Mouse (Mus musculus) limb, embryonic 14.5 days (tissue): ENCODE results near the gene Bbs4. TPM values are rescaled to one million over a fixed set of nuclear protein-coding genes. Genes with fewer than 3 reads are reported as not detected.

Experiments used
- ATAC-seq: fragments of 200-750 bp; cut with Nextera tagmentation; 2 replicates; pipeline ENCODE4 v1.8.0; 2017; ENCODE audit warnings: low read depth, moderate number of reproducible peaks, moderate TSS enrichment; ENCODE audit not compliant: low FRiP score
- DNase-seq: peaks from one replicate; pipeline ENCODE4 v3.0.0-alpha.2; 2015; ENCODE audit warnings: low spot score
- H3K27ac ChIP-seq: fragments of 300-500 bp; sonication (generic); replicated peaks from 2 replicates; pipeline ENCODE4 v1.5.1; 2014; ENCODE audit warnings: low read depth, mild to moderate bottlenecking, low read length, moderate library complexity, mixed read lengths
- H3K27me3 ChIP-seq: fragments of 300-500 bp; sonication (generic); 2 replicates; pipeline ENCODE4 v1.6.1; 2014; ENCODE audit warnings: low read length, mixed read lengths; ENCODE audit not compliant: control insufficient read depth, insufficient read depth
- H3K36me3 ChIP-seq: fragments of 300-500 bp; sonication (generic); 2 replicates; pipeline ENCODE4 v1.6.1; 2014; ENCODE audit warnings: mild to moderate bottlenecking, low read length, moderate library complexity, mixed read lengths; ENCODE audit not compliant: control insufficient read depth, insufficient read depth
- H3K4me1 ChIP-seq: fragments of 300-500 bp; sonication (generic); 2 replicates; pipeline ENCODE4 v1.6.1; 2014; ENCODE audit warnings: antibody characterized with exemption, low read length, mixed read lengths; ENCODE audit not compliant: control insufficient read depth, insufficient read depth
- H3K4me2 ChIP-seq: fragments of 300-500 bp; sonication (generic); replicated peaks from 2 replicates; pipeline ENCODE4 v1.6.1; 2014; ENCODE audit warnings: low read depth, mild to moderate bottlenecking, low read length, moderate library complexity; ENCODE audit not compliant: severe bottlenecking
- H3K4me3 ChIP-seq: fragments of 300-500 bp; sonication (generic); replicated peaks from 2 replicates; pipeline ENCODE4 v1.5.1; 2014; ENCODE audit warnings: low read length
- H3K9ac ChIP-seq: fragments of 300-500 bp; sonication (generic); 2 replicates; pipeline ENCODE4 v1.6.1; 2014; ENCODE audit warnings: mild to moderate bottlenecking, low read depth, low read length, moderate library complexity; ENCODE audit not compliant: severe bottlenecking
- H3K9me3 ChIP-seq: fragments of 300-500 bp; sonication (generic); 2 replicates; pipeline ENCODE4 v1.6.1; 2016; ENCODE audit warnings: low read length; ENCODE audit not compliant: control insufficient read depth
- POLR2A ChIP-seq: fragments of 200-500 bp; IDR thresholded peaks from 2 replicates; pipeline ENCODE4 v1.8.0; 2012; ENCODE audit warnings: inconsistent platforms, mild to moderate bottlenecking, moderate library complexity, borderline replicate concordance; ENCODE audit not compliant: insufficient read depth, insufficient read length; ENCODE audit errors: extremely low read depth
- WGBS: fragments of 180-500 bp; shearing (Covaris S2); extraction: QIAGEN DNeasy Blood & Tissue Kit; methylation state at CpG from one replicate; pipeline ENCODE4 v1.1.7; 2014; 5-methylcytosine and 5-hydroxymethylcytosine counted together
- polyA plus RNA-seq, 2 experiments: library from polyadenylated mRNA; depleted of rRNA in 1 of 2; stranded (reverse) in 1 of 2; unstranded in 1 of 2; fragments of >200 nt; fragmentation: Nextera tagmentation in 1 of 2; extraction: Ambion mirVana in 1 of 2; gene quantifications; 2 replicates each; pipeline versions ENCODE4 v1.2.1 to v1.2.3; 2012 to 2014

Bbs4 gene
- polyA plus RNA-seq, 2 experiments, result 11.3 to 17.8 TPM

- Histone ChIP-seq H3K4me2 (no peak overlapping the region), H3K4me3 (no peak overlapping the region), H3K9me3 (no peaks in the 10 kb centered on the region), H3K9ac (no peak overlapping the region), H3K4me1 (no peaks in the 10 kb centered on the region), H3K36me3 (peaks cover 56% of the 10 kb centered on the region), H3K27me3 (no peaks in the 10 kb centered on the region), H3K27ac (no peak overlapping the region)
- WGBS, result 93% methylated on average over 3 of the region's 3 CpGs
- no peak for ATAC-seq
- no peak for DNase-seq
- TF ChIP-seq POLR2A, result no peak
Measured at GRCm38 (mm10) chr9:59316206-59316605, 37.1 kb downstream of the Bbs4 start.

- no peak overlapping the region for H3K27ac ChIP-seq
- no peaks in the 10 kb centered on the region for H3K4me1 ChIP-seq
- TF ChIP-seq POLR2A, result no peak
- H3K27me3 ChIP-seq, result no peaks in the 10 kb centered on the region
- H3K4me2 ChIP-seq, result no peak overlapping the region
- ATAC-seq, result no peak
- 66% methylated on average over 3 of the region's 3 CpGs for WGBS
- H3K4me3 ChIP-seq, result no peak overlapping the region
- peaks cover 65% of the 10 kb centered on the region for H3K36me3 ChIP-seq
- no peak overlapping the region for H3K9ac ChIP-seq
- peak; percentile 14 for DNase-seq
- H3K9me3 ChIP-seq, result no peaks in the 10 kb centered on the region
Measured at GRCm38 (mm10) chr9:59311284-59311670, 42.0 kb downstream of the Bbs4 start.

GRCm38 (mm10) chr9:59310582-59311283, 42.6 kb downstream of the Bbs4 start:
- no peak for TF ChIP-seq POLR2A
- Histone ChIP-seq H3K36me3 (peaks cover 66% of the 10 kb centered on the region), H3K4me1 (no peaks in the 10 kb centered on the region), H3K9ac (no peak overlapping the region), H3K27me3 (no peaks in the 10 kb centered on the region), H3K4me2 (no peak overlapping the region), H3K9me3 (no peaks in the 10 kb centered on the region), H3K27ac (no peak overlapping the region), H3K4me3 (no peak overlapping the region)
- 71% methylated on average over 8 of the region's 8 CpGs for WGBS
- peak; percentile 40 for DNase-seq
- ATAC-seq, result no peak

GRCm38 (mm10) chr9:59307890-59308289, 45.4 kb downstream of the Bbs4 start:
- no peak for TF ChIP-seq POLR2A
- Histone ChIP-seq H3K4me3 (no peak overlapping the region), H3K36me3 (peaks cover 59% of the 10 kb centered on the region), H3K9ac (no peak overlapping the region), H3K27ac (no peak overlapping the region), H3K4me2 (no peak overlapping the region), H3K27me3 (no peaks in the 10 kb centered on the region), H3K4me1 (no peaks in the 10 kb centered on the region), H3K9me3 (no peaks in the 10 kb centered on the region)
- ATAC-seq, result no peak
- WGBS, result 49% methylated on average over 2 of the region's 2 CpGs
- DNase-seq, result no peak

- H3K9me3 ChIP-seq, result no peaks in the 10 kb centered on the region
- H3K4me2 ChIP-seq, result no peak overlapping the region
- no peak for ATAC-seq
- no peak overlapping the region for H3K9ac ChIP-seq
- no peak for TF ChIP-seq POLR2A
- H3K27me3 ChIP-seq, result no peaks in the 10 kb centered on the region
- H3K27ac ChIP-seq, result no peak overlapping the region
- peaks cover 26% of the 10 kb centered on the region for H3K36me3 ChIP-seq
- H3K4me1 ChIP-seq, result peaks cover 6% of the 10 kb centered on the region; the same call in 1 of the 2 replicates
- no peak overlapping the region for H3K4me3 ChIP-seq
- 99% methylated on average over 2 of the region's 2 CpGs for WGBS
- no peak for DNase-seq
Measured at GRCm38 (mm10) chr9:59296419-59296818, 56.9 kb downstream of the Bbs4 start.
